Mouse (Mus musculus) MEL (cell line): ENCODE results near the gene Rcbtb2.

Experiments used
- CTCF ChIP-seq, 3 experiments: IDR thresholded peaks in 2 of 3; conservative IDR thresholded peaks in 1 of 3; 2 replicates each; pipeline ENCODE4 v1.5.1; 2011 to 2012; ENCODE audit warnings: low read length in 3 of 3, low read depth in 2 of 3, mild to moderate bottlenecking in 2 of 3, improper control_type of control experiment in 1 of 3, inconsistent platforms in 1 of 3, mixed read lengths in 1 of 3, moderate library complexity in 1 of 3; ENCODE audit not compliant: control insufficient read depth in 1 of 3, insufficient read depth in 1 of 3, poor library complexity in 1 of 3, severe bottlenecking in 1 of 3
- HCFC1 ChIP-seq: IDR thresholded peaks from 2 replicates; pipeline ENCODE4 v1.6.1; 2012; ENCODE audit warnings: low read depth, mild to moderate bottlenecking, inconsistent platforms, low read length, improper control_type of control experiment, moderate library complexity
- POLR2A ChIP-seq, 2 experiments: IDR thresholded peaks; 2 replicates each; pipeline ENCODE4 v1.6.1; 2011 to 2012; ENCODE audit warnings: low read length in 2 of 2, mild to moderate bottlenecking in 2 of 2, control low read depth in 1 of 2, improper control_type of control experiment in 1 of 2, low read depth in 1 of 2, moderate library complexity in 1 of 2; ENCODE audit not compliant: control insufficient read depth in 1 of 2, insufficient read depth in 1 of 2, poor library complexity in 1 of 2
- TAL1 ChIP-seq: IDR thresholded peaks from 2 replicates; pipeline ENCODE4 v1.6.1; 2012; ENCODE audit warnings: mild to moderate bottlenecking, inconsistent platforms, low read length, moderate library complexity, mixed read lengths
- USF1 ChIP-seq: IDR thresholded peaks from 2 replicates; pipeline ENCODE4 v1.6.1; 2014; ENCODE audit warnings: low read depth, mild to moderate bottlenecking, inconsistent platforms, low read length, improper control_type of control experiment, moderate library complexity
- USF2 ChIP-seq, 2 experiments: IDR thresholded peaks; 2 replicates each; pipeline ENCODE4 v1.6.1; 2011 to 2012; ENCODE audit warnings: improper control_type of control experiment in 2 of 2, low read length in 2 of 2, borderline replicate concordance in 1 of 2, inconsistent platforms in 1 of 2, low read depth in 1 of 2, mild to moderate bottlenecking in 1 of 2; ENCODE audit not compliant: insufficient read depth in 1 of 2
- ZKSCAN1 ChIP-seq: IDR thresholded peaks from 2 replicates; pipeline ENCODE4 v1.6.1; 2012; ENCODE audit warnings: low read depth, mild to moderate bottlenecking, inconsistent platforms, low read length, improper control_type of control experiment, moderate library complexity

- TF ChIP-seq HCFC1 (no peak; the same call in 1 of the 2 replicates), CTCF (IDR thresholded peaks at IDR 0.05 in 2 of 3, conservative IDR thresholded peaks at IDR 0.05 in 1 of 3; ENCODE audit: control insufficient read depth in 1 of 3, insufficient read depth in 1 of 3, low read depth in 2 of 3, low read length in 3 of 3, poor library complexity in 1 of 3, severe bottlenecking in 1 of 3) (no peak), ZKSCAN1 (no peak), TAL1 (no peak), POLR2A (IDR thresholded peaks at IDR 0.05; ENCODE audit: control insufficient read depth in 1 of 2, insufficient read depth in 1 of 2, low read depth in 1 of 2, low read length in 2 of 2, poor library complexity in 1 of 2) (no peak), USF1 (no peak), USF2 (IDR thresholded peaks at IDR 0.05; ENCODE audit: borderline replicate concordance in 1 of 2, insufficient read depth in 1 of 2, low read depth in 1 of 2, low read length in 2 of 2) (no peak)
Measured at GRCm38 (mm10) chr14:73143710-73144420, 21.0 kb downstream of the Rcbtb2 start.
